Mouse (Mus musculus) liver, embryonic 14.5 days (tissue): ENCODE measurements at regions not wholly inside any gene's neighbourhood (a gene's known extent, or its start where the extent isn't known, plus 50 kb on each side); places are given as distances from the start of the nearest gene placed in this dataset.

ENCODE experiments used
- CTCF ChIP-seq: IDR thresholded peaks from 2 replicates; pipeline ENCODE4 v1.5.1; 2016; ENCODE audit warnings: antibody characterized with exemption, low read depth, control low read depth
- EP300 ChIP-seq: IDR thresholded peaks from 2 replicates; pipeline ENCODE4 v1.6.1; 2016; ENCODE audit warnings: antibody characterized with exemption, low read depth

GRCm38 (mm10) chr2:72740391-72741361 lies 239.6 kb downstream of the Sp3 start:
- no peak; the same call in 1 of the 2 replicates for TF ChIP-seq CTCF
- no peak for TF ChIP-seq EP300
